Mouse (Mus musculus) myocyte (in vitro differentiated cells): ENCODE measurements around the gene Hoxb4. TPM values are rescaled to one million over a fixed set of nuclear protein-coding genes. Genes with fewer than 3 reads are reported as not detected.

ENCODE experiments used
- H3K27me3 ChIP-seq: one replicate; pipeline ENCODE4 v1.6.1; 2011; ENCODE audit not compliant: control insufficient read depth, insufficient read depth, insufficient read length
- H3K36me3 ChIP-seq: one replicate; pipeline ENCODE4 v1.6.1; 2011; ENCODE audit not compliant: control insufficient read depth, insufficient read depth
- H3K4me2 ChIP-seq: one replicate; pipeline ENCODE4 v1.6.1; 2011; ENCODE audit warnings: low read depth, control low read depth
- H3K4me3 ChIP-seq: one replicate; pipeline ENCODE4 v1.5.1; 2011; ENCODE audit warnings: mild to moderate bottlenecking, control low read depth, moderate library complexity
- H3K79me2 ChIP-seq: one replicate; pipeline ENCODE4 v1.6.1; 2011; ENCODE audit not compliant: control insufficient read depth, insufficient read depth
- H3ac ChIP-seq: one replicate; pipeline ENCODE4 v1.6.1; 2011; ENCODE audit not compliant: control insufficient read depth, insufficient read length
- CEBPB ChIP-seq: IDR thresholded peaks from 2 replicates; pipeline ENCODE4 v1.6.1; 2011; ENCODE audit warnings: mild to moderate bottlenecking, moderate library complexity; ENCODE audit not compliant: poor library complexity, insufficient read depth, severe bottlenecking
- E2F4 ChIP-seq: IDR thresholded peaks from one replicate; pipeline ENCODE4 v1.6.1; 2011; ENCODE audit warnings: mild to moderate bottlenecking, control low read depth, moderate library complexity; ENCODE audit not compliant: insufficient read depth
- MAX ChIP-seq: IDR thresholded peaks from one replicate; pipeline ENCODE4 v1.6.1; 2011; ENCODE audit warnings: low read depth, mild to moderate bottlenecking, control low read depth
- MYOD1 ChIP-seq, 3 experiments: IDR thresholded peaks; one replicate each; pipeline ENCODE4 v1.6.1; 2011; ENCODE audit warnings: control low read depth in 2 of 3, low read depth in 2 of 3, mild to moderate bottlenecking in 2 of 3, moderate library complexity in 1 of 3; ENCODE audit not compliant: insufficient read length in 2 of 3, control insufficient read depth in 1 of 3
- MYOG ChIP-seq, 3 experiments: IDR thresholded peaks; one replicate each; pipeline ENCODE4 v1.6.1; 2011; ENCODE audit warnings: control low read depth in 2 of 3, low read depth in 2 of 3, mild to moderate bottlenecking in 2 of 3; ENCODE audit not compliant: insufficient read length in 2 of 3, control insufficient read depth in 1 of 3, insufficient read depth in 1 of 3
- POLR2A ChIP-seq: IDR thresholded peaks from one replicate; pipeline ENCODE4 v1.6.1; 2011; ENCODE audit warnings: low read depth, mild to moderate bottlenecking, control low read depth, moderate library complexity; ENCODE audit not compliant: insufficient read length
- POLR2AphosphoS2 ChIP-seq: IDR thresholded peaks from one replicate; pipeline ENCODE4 v1.6.1; 2011; ENCODE audit warnings: low read depth, control low read depth; ENCODE audit not compliant: insufficient read length
- REST ChIP-seq: IDR thresholded peaks from one replicate; pipeline ENCODE4 v1.6.1; 2011; ENCODE audit warnings: mild to moderate bottlenecking, control low read depth, moderate library complexity; ENCODE audit not compliant: insufficient read depth, insufficient read length
- SRF ChIP-seq: IDR thresholded peaks from one replicate; pipeline ENCODE4 v1.6.1; 2011; ENCODE audit warnings: low read depth; ENCODE audit not compliant: control insufficient read depth, insufficient read length
- TCF12 ChIP-seq: IDR thresholded peaks from one replicate; pipeline ENCODE4 v1.6.1; 2011; ENCODE audit warnings: mild to moderate bottlenecking, control low read depth; ENCODE audit not compliant: poor library complexity, insufficient read depth, severe bottlenecking
- TCF3 ChIP-seq: IDR thresholded peaks from one replicate; pipeline ENCODE4 v1.6.1; 2011; ENCODE audit warnings: low read depth, control low read depth; ENCODE audit not compliant: insufficient read length
- USF1 ChIP-seq: IDR thresholded peaks from one replicate; pipeline ENCODE4 v1.6.1; 2011; ENCODE audit warnings: low read depth, mild to moderate bottlenecking, control low read depth, moderate library complexity
- polyA plus RNA-seq: library from polyadenylated mRNA; unstranded; fragments of >200 nt; fragmentation: generic; extraction: Trizol; gene quantifications from one replicate; pipeline ENCODE4 v1.2.1, GENCODE M21; 2012; ENCODE audit warnings: missing spikeins

Hoxb4 gene
- polyA plus RNA-seq, 1 experiment: not detected

GRCm38 (mm10) chr11:96288455-96289221, 29.4 kb upstream of the Hoxb4 start:
- TF ChIP-seq SRF (no peak), MYOD1 (IDR thresholded peaks at IDR 0.05; ENCODE audit: control insufficient read depth in 1 of 3, insufficient read length in 2 of 3, low read depth in 2 of 3) (no peak), MYOG (IDR thresholded peaks at IDR 0.05; ENCODE audit: control insufficient read depth in 1 of 3, insufficient read depth in 1 of 3, insufficient read length in 2 of 3, low read depth in 2 of 3) (no peak), E2F4 (no peak), REST (no peak), USF1 (no peak), POLR2AphosphoS2 (no peak), MAX (no peak), POLR2A (no peak), CEBPB (no peak)
- Histone ChIP-seq H3ac (no peak overlapping the region), H3K36me3 (no peaks in the 10 kb centered on the region), H3K79me2 (no peaks in the 10 kb centered on the region), H3K4me3 (no peak overlapping the region), H3K4me2 (no peak overlapping the region), H3K27me3 (peaks cover 86% of the 10 kb centered on the region)

GRCm38 (mm10) chr11:96289293-96289692, 28.8 kb upstream of the Hoxb4 start:
- Histone ChIP-seq H3K27me3 (peaks cover 83% of the 10 kb centered on the region), H3K79me2 (no peaks in the 10 kb centered on the region), H3K36me3 (no peaks in the 10 kb centered on the region), H3K4me2 (no peak overlapping the region), H3ac (no peak overlapping the region), H3K4me3 (no peak overlapping the region)
- TF ChIP-seq MYOG (IDR thresholded peaks at IDR 0.05; ENCODE audit: control insufficient read depth in 1 of 3, insufficient read depth in 1 of 3, insufficient read length in 2 of 3, low read depth in 2 of 3): no peak

GRCm38 (mm10) chr11:96289837-96290236, 28.2 kb upstream of the Hoxb4 start:
- TF ChIP-seq TCF12 (no peak), REST (no peak), MYOD1 (IDR thresholded peaks at IDR 0.05; ENCODE audit: control insufficient read depth in 1 of 3, insufficient read length in 2 of 3, low read depth in 2 of 3) (no peak), TCF3 (no peak), SRF (no peak), USF1 (no peak)
- Histone ChIP-seq H3K79me2 (no peaks in the 10 kb centered on the region), H3K4me2 (no peak overlapping the region), H3K27me3 (peaks cover 83% of the 10 kb centered on the region), H3ac (no peak overlapping the region), H3K4me3 (no peak overlapping the region), H3K36me3 (no peaks in the 10 kb centered on the region)

GRCm38 (mm10) chr11:96290705-96291355, 27.2 kb upstream of the Hoxb4 start:
- no peak overlapping the region for H3ac ChIP-seq
- H3K4me3 ChIP-seq: no peak overlapping the region
- H3K79me2 ChIP-seq: no peaks in the 10 kb centered on the region
- no peaks in the 10 kb centered on the region for H3K36me3 ChIP-seq
- no peak overlapping the region for H3K4me2 ChIP-seq
- peaks cover 84% of the 10 kb centered on the region for H3K27me3 ChIP-seq
- TF ChIP-seq MAX: no peak
- no peak for TF ChIP-seq MYOD1 (IDR thresholded peaks at IDR 0.05; ENCODE audit: control insufficient read depth in 1 of 3, insufficient read length in 2 of 3, low read depth in 2 of 3)
- TF ChIP-seq USF1: no peak
- TF ChIP-seq POLR2A: no peak
- TF ChIP-seq TCF3: no peak
- TF ChIP-seq CEBPB: no peak
- TF ChIP-seq E2F4: no peak
- TF ChIP-seq POLR2AphosphoS2: no peak
- no peak for TF ChIP-seq REST
- no peak for TF ChIP-seq MYOG (IDR thresholded peaks at IDR 0.05; ENCODE audit: control insufficient read depth in 1 of 3, insufficient read depth in 1 of 3, insufficient read length in 2 of 3, low read depth in 2 of 3)
- TF ChIP-seq SRF: no peak
- no peak for TF ChIP-seq TCF12

- Histone ChIP-seq H3ac (no peak within 1 kb of the TSS), H3K4me3 (no peak within 1 kb of the TSS), H3K27me3 (peaks cover 80% of the 10 kb centered on the region), H3K4me2 (no peak within 1 kb of the TSS), H3K79me2 (no peaks in the 10 kb centered on the region), H3K36me3 (no peaks in the 10 kb centered on the region)
- TF ChIP-seq E2F4 (no peak), CEBPB (no peak), POLR2AphosphoS2 (no peak), MAX (no peak), USF1 (no peak)
These were observed 26.1 kb upstream of the Hoxb4 start, which contains the start of gene Hoxb6 for GRCm38 (mm10) chr11:96291681-96292564. Gene Hoxb6 (plus strand): TSS chr11:96292476.
